Comparison of ENCODE assay signal across 8 mouse cellular contexts in the genomic region with DNA sequence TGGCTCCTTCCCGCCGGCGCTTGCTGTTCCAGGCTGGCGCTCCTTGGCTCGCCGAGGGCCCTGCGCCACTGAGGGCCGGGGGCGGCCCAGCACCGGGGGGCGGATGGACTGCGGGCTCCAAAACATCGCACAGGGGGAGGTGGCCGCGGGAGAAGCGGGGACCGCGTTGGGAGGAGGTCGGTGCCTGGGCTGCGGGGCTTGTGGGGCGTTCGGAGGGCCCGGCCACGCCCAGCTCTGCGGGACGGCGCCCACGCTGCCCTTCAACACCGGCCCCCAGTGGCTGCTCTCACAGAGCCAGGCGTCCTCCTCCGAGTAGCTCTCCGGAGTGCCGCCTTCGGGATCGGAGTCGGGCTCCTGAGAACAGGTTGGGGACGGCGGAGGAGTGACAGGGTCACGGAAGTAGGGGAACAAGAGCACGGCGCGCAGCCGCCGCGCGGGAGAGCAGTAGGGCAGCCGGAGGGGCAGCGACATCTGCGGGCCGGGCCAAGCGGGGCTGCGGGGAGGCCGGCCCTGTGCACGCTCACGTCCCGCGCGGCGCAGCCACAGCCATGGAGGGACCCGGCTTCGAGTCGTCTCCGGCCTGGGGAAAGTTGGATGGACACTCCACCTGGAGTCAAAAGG. TPM values are rescaled to one million over a fixed set of nuclear protein-coding genes. Genes with fewer than 3 reads are reported as not detected.
DNase-seq lines count a peak whose midpoint lies in the region; ATAC-seq and TF ChIP-seq lines count a peak whose summit lies in the region.

No protein-coding gene starts in this region.

- peak; percentile 45 for DNase-seq in left cerebral cortex, adult 11 months (ENCODE audit: low spot score)
- DNase-seq in left cerebral cortex, postnatal 4 days, result no peak
- peak; percentile 45 for DNase-seq in c-Kit-positive CD71-positive TER-119-positive erythroid progenitor cells, embryonic 14.5 days (ENCODE audit: low spot score)
- peak; percentile 71 for DNase-seq in gastrocnemius, adult 18-20 months (ENCODE audit: low spot score)
- peak; percentile 58 for DNase-seq in ovary, adult 18-20 months (ENCODE audit: low spot score)
- peak; percentile 83 to 89 for DNase-seq in thymus, postnatal 36 days

- no peaks in the 10 kb centered on the region for H3K27me3 ChIP-seq in intestine, postnatal 0 days (replicated peaks; ENCODE audit: control insufficient read depth, insufficient read depth, low read length)
- H3K27me3 ChIP-seq in lung, embryonic 16.5 days (ENCODE audit: control insufficient read depth, insufficient read depth, low read depth, low read length), result no peaks in the 10 kb centered on the region

- peak overlapping the region; percentile 81 for H3K9ac ChIP-seq in intestine, postnatal 0 days (ENCODE audit: low read depth, low read length)
- peak overlapping the region; percentile 92 for H3K9ac ChIP-seq in lung, embryonic 16.5 days (ENCODE audit: low read length)

- no peaks in the 10 kb centered on the region for H3K4me1 ChIP-seq in intestine, postnatal 0 days (replicated peaks; ENCODE audit: control insufficient read depth, insufficient read depth, low read length)
- peaks cover 2% of the 10 kb centered on the region; the same call in 1 of the 2 replicates for H3K4me1 ChIP-seq in lung, embryonic 16.5 days (replicated peaks; ENCODE audit: control insufficient read depth, insufficient read depth, low read length)

- WGBS in intestine, postnatal 0 days, result under 1% methylated on average over 63 of the region's 63 CpGs
- WGBS in lung, embryonic 16.5 days, result 0% methylated on average over 54 of the region's 63 CpGs

- intact Hi-C loops in left cerebral cortex, postnatal 4 days (cut with DNase I), result loop anchor here (10.0 kb wide), 1 partner anchor 201 kb away; no protein-coding TSS in a partner anchor

- peak overlapping the region; percentile 62 for H3K4me3 ChIP-seq in intestine, postnatal 0 days (ENCODE audit: low read depth, low read length)
- H3K4me3 ChIP-seq in lung, embryonic 16.5 days (ENCODE audit: low read length), result peak overlapping the region; percentile 73

- peak overlapping the region; percentile 98 for H3K4me2 ChIP-seq in intestine, postnatal 0 days (replicated peaks; ENCODE audit: low read depth)
- peak overlapping the region; percentile 82 for H3K4me2 ChIP-seq in lung, embryonic 16.5 days (ENCODE audit: low read depth, low read length)

- ATAC-seq in intestine, postnatal 0 days, result peak; percentile 78
- peak; percentile 80 for ATAC-seq in lung, embryonic 16.5 days (ENCODE audit: low read depth)

- H3K9me3 ChIP-seq in intestine, postnatal 0 days (ENCODE audit: control insufficient read depth), result no peaks in the 10 kb centered on the region
- H3K9me3 ChIP-seq in lung, embryonic 16.5 days (ENCODE audit: control insufficient read depth, low read length), result no peaks in the 10 kb centered on the region

- TF ChIP-seq CTCF in intestine, postnatal 0 days (IDR thresholded peaks at IDR 0.05; ENCODE audit: low read depth), result peak; percentile 70

- H3K36me3 ChIP-seq in intestine, postnatal 0 days (ENCODE audit: control insufficient read depth, insufficient read depth), result peaks cover 6% of the 10 kb centered on the region; the same call in 1 of the 2 replicates
- H3K36me3 ChIP-seq in lung, embryonic 16.5 days (ENCODE audit: control insufficient read depth, insufficient read depth, low read length), result no peaks in the 10 kb centered on the region

- H3K27ac ChIP-seq in intestine, postnatal 0 days (ENCODE audit: low read depth, low read length), result peak overlapping the region; percentile 90
- H3K27ac ChIP-seq in lung, embryonic 16.5 days (ENCODE audit: low read length), result peak overlapping the region; percentile 94

RNA-seq across cellular contexts. Expression of gene 1700056E22Rik, which starts 0.6 kb away (rescaled TPM):
- under 1 TPM in 1 of 2 experiments, not detected in 1; 0.28 TPM for total RNA-seq in left cerebral cortex, postnatal 4 days (2021)
- total RNA-seq in gastrocnemius, adult 18-20 months (2021), result under 1 TPM; 0.43 to 0.73 TPM
- 1.2 and 1.5 TPM in 2 replicates for polyA plus RNA-seq in intestine, postnatal 0 days (2015; fragmentation: Nextera tagmentation; extraction: Ambion mirVana)
- polyA plus RNA-seq in lung, embryonic 16.5 days (2015; fragmentation: Nextera tagmentation; extraction: Ambion mirVana), result 0.95 and 1.1 TPM in 2 replicates

RNA-seq across cellular contexts. Expression of gene Dusp10, which starts 20.4 kb away (rescaled TPM):
- 1 to 10 TPM; 3.4 to 4.2 TPM for total RNA-seq in left cerebral cortex, postnatal 4 days (2021)
- 10 to 100 TPM; 12.9 to 17.0 TPM for total RNA-seq in gastrocnemius, adult 18-20 months (2021)
- polyA plus RNA-seq in intestine, postnatal 0 days (2015; fragmentation: Nextera tagmentation; extraction: Ambion mirVana), result 6.5 and 8.1 TPM in 2 replicates
- polyA plus RNA-seq in lung, embryonic 16.5 days (2015; fragmentation: Nextera tagmentation; extraction: Ambion mirVana), result 6.8 and 7.4 TPM in 2 replicates
